Mouse (Mus musculus): ENCODE measurements around the gene Atl2. TPM values are rescaled to one million over a fixed set of nuclear protein-coding genes. Genes with fewer than 3 reads are reported as not detected.

Atl2 gene
- 29.7 and 30.2 TPM in 2 replicates for polyA plus RNA-seq (2015; fragmentation: Nextera tagmentation; extraction: Ambion mirVana)

DNA sequence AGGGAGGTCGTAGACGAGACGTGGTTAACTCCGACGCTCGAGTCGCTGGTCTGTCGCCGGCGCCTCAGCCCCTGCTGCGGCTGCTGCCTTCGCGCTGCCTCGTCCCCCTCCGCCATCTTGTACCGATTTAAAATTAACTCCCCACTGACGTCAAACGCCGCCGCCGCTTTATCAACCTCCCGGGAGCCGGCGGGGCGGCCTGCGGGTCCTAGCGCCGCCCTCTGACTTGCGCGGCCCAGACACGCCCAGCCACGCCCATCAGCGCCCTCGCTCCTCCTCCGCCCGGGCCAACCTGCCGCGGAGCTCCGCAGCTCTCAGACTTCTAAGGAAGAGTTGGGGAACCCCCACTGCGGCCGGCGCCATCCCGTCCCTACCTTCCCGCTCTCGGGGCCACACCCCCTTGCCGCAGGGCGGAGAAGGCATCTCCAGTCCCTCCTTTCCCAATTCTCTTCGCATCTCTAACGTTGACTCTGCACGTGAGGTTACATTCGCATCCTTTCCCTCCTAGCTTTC lies at the start of gene Atl2:
Atl2 (minus strand) TSS at position 213 of the 513 bp plus-strand sequence.
- H3K27ac ChIP-seq (replicated peaks), result peak within 1 kb of the TSS; percentile 96
- peak; percentile 80 for ATAC-seq (ENCODE audit: insufficient read depth)
- peaks cover 34% of the 10 kb centered on the region for H3K27me3 ChIP-seq
- peak within 1 kb of the TSS; percentile 98 for H3K9ac ChIP-seq
- no peaks in the 10 kb centered on the region for H3K36me3 ChIP-seq (replicated peaks)
- H3K4me3 ChIP-seq (replicated peaks), result peak within 1 kb of the TSS; percentile 99
- H3K4me1 ChIP-seq (replicated peaks), result peaks cover 44% of the 10 kb centered on the region
- under 1% methylated on average over 48 of the region's 51 CpGs for WGBS (ENCODE audit: insufficient replicate concordance)
- peak within 1 kb of the TSS; percentile 91 for H3K4me2 ChIP-seq
- no peaks in the 10 kb centered on the region for H3K9me3 ChIP-seq (replicated peaks)

DNA sequence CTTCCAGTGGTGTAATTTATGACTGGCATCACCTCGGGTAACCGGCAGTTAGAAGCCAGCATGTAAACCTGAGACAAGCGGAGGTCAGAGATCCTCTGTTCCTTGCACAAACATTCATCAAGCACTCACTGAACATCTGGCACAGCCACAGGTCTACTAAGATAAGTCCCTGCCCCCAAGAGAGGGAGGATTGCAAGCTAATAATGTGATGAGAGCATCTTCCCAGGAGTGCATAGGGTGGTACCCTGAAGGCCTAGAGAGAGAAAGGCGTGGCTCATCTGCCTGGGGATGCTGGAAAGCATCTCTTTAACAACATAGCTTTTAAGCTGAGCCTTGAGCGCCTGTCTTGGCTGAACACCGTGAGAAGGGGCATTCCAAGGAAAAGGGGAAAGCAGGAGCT lies 48.9 kb upstream of the Atl2 start:
- H3K27me3 ChIP-seq, result no peaks in the 10 kb centered on the region; the same call in 1 of the 2 replicates
- no peaks in the 10 kb centered on the region for H3K36me3 ChIP-seq (replicated peaks)
- 67% methylated on average over 6 of the region's 6 CpGs for WGBS (ENCODE audit: insufficient replicate concordance)
- H3K4me1 ChIP-seq (replicated peaks), result peaks cover 2% of the 10 kb centered on the region; the same call in 1 of the 2 replicates
- no peaks in the 10 kb centered on the region for H3K9me3 ChIP-seq (replicated peaks)
- H3K27ac ChIP-seq (replicated peaks), result no peak overlapping the region
- no peak overlapping the region for H3K4me3 ChIP-seq (replicated peaks)
- no peak for ATAC-seq (ENCODE audit: insufficient read depth)
- H3K9ac ChIP-seq, result no peak overlapping the region
- H3K4me2 ChIP-seq, result no peak overlapping the region

DNA sequence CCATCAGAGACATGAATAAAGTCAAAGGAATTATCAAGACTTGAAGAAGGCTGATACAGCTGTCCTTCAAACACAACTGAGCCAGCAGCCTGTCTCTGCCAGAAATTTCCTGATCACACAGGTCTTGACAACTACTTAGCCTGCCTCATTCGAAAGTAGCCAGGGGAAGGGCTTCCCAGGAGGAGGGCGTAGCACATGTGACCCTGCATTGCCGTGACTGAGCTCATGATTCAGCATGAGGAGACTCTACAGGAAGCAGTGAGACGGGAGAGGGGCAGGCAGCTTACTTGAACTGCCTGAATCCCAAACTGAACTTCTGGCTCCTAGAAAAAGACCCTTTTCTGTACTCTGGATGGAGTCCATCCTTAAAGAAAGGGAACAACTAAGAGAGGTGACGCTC lies 46.5 kb upstream of the Atl2 start:
- WGBS (ENCODE audit: insufficient replicate concordance), result 48% methylated on average over 5 of the region's 5 CpGs
- no peak for ATAC-seq (ENCODE audit: insufficient read depth)
- Histone ChIP-seq H3K4me2 (no peak overlapping the region), H3K27ac (replicated peaks) (no peak overlapping the region), H3K27me3 (no peaks in the 10 kb centered on the region; the same call in 1 of the 2 replicates), H3K4me1 (replicated peaks) (0 out of 2 replicates have a peak, but pooled peaks cover 6% of the 10 kb centered on the region), H3K4me3 (replicated peaks) (no peak overlapping the region), H3K9me3 (replicated peaks) (no peaks in the 10 kb centered on the region), H3K36me3 (replicated peaks) (no peaks in the 10 kb centered on the region), H3K9ac (no peak overlapping the region)

DNA sequence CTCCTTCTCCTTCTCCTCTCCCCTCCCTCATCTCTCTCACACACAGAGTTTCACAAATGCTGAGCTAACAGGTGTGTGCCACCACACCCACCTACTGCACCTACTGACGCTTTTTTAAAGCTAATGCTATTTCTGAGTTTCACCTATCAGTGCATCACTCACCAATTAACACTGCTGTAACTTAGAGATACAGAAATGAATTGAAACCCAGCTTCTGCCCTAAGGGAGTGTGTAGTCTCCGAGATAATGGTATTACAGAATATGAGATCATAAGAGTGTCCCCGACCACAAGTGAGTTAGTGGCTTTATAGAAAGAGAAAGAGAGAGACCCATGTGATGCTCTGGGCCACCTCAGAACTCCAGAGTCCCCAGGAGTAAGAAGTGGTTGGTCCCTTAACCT lies 43.2 kb upstream of the Atl2 start:
- 25% methylated on average over 3 of the region's 3 CpGs for WGBS (ENCODE audit: insufficient replicate concordance)
- no peak for ATAC-seq (ENCODE audit: insufficient read depth)
- 0 out of 2 replicates have a peak, but pooled peaks cover 6% of the 10 kb centered on the region for H3K4me1 ChIP-seq (replicated peaks)

DNA sequence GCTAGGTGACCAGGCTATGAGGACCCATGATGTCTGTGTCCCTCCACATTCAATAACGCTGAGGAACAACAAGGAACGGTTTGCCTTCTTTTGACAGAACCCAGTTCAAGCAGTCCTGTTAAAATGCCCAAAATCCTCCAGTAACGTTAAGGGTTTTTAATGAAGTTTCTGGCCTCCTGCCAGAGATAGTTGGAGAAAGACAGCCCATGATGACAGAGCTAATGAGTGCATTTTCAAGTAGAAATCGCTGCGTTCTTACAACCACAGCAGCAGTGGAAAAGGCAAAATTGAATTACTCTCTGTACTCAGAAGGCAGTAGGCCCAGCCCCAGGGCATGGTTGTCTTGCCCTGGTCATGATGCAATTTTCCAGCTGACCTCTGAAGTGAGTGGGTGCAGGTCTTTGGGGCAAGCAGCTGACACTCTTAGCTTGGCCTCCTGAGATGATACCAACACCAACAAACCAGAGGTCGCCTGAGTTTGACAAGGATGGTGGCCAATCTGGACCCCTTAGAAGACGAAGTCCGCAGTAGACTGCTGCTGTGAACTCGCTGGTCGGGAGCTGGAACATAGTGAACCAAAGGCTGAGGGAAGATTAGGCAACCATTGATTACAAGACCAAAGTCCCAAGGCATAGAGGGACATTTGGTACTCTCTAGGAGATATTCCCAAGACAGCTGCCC lies 42.1 kb upstream of the Atl2 start:
- Histone ChIP-seq H3K4me3 (replicated peaks) (no peak overlapping the region), H3K36me3 (replicated peaks) (no peaks in the 10 kb centered on the region), H3K27ac (replicated peaks) (peak overlapping the region; percentile 29; the same call in 1 of the 2 replicates), H3K4me2 (no peak overlapping the region), H3K4me1 (replicated peaks) (0 out of 2 replicates have a peak, but pooled peaks cover 6% of the 10 kb centered on the region), H3K9me3 (replicated peaks) (no peaks in the 10 kb centered on the region), H3K9ac (no peak overlapping the region), H3K27me3 (0 out of 2 replicates have a peak, but pooled peaks cover 4% of the 10 kb centered on the region)
- ATAC-seq (ENCODE audit: insufficient read depth), result peak; percentile 64
- 62% methylated on average over 10 of the region's 10 CpGs for WGBS (ENCODE audit: insufficient replicate concordance)

More for the DNA sequence above, 43.2 kb upstream of the Atl2 start:
- H3K27ac ChIP-seq (replicated peaks), result no peak overlapping the region
- H3K27me3 ChIP-seq, result 0 out of 2 replicates have a peak, but pooled peaks cover 4% of the 10 kb centered on the region
- H3K4me3 ChIP-seq (replicated peaks), result no peak overlapping the region
- H3K9ac ChIP-seq, result no peak overlapping the region
- H3K4me2 ChIP-seq, result no peak overlapping the region
- H3K9me3 ChIP-seq (replicated peaks), result no peaks in the 10 kb centered on the region
- H3K36me3 ChIP-seq (replicated peaks), result no peaks in the 10 kb centered on the region

DNA sequence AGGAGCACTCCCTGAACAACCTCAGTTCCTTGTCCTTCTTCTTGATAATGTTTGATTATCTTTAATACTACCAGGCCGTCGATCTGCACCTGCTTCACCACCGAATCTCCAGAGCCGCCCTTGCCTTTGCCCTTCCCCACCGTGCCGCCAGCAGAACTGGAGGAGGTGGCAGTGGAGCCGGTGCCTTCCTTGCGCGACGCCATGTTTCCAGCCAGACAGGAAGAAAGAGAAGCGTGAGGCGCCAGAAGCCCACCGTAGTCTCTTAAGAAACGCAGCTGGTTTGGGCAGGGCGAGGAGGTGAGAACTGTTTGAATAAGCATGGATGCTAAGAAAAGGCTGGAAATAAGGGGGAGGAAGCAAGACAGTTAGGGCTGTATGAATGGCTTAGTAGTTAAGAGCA lies 38.4 kb upstream of the Atl2 start:
- H3K9me3 ChIP-seq (replicated peaks), result no peaks in the 10 kb centered on the region
- no peak overlapping the region for H3K27ac ChIP-seq (replicated peaks)
- 0 out of 2 replicates have a peak, but pooled peaks cover 4% of the 10 kb centered on the region for H3K27me3 ChIP-seq
- no peak overlapping the region for H3K4me2 ChIP-seq
- 79% methylated on average over 15 of the region's 15 CpGs for WGBS (ENCODE audit: insufficient replicate concordance)
- no peak overlapping the region for H3K4me3 ChIP-seq (replicated peaks)
- no peak for ATAC-seq (ENCODE audit: insufficient read depth)
- no peak overlapping the region for H3K9ac ChIP-seq
- 0 out of 2 replicates have a peak, but pooled peaks cover 6% of the 10 kb centered on the region for H3K4me1 ChIP-seq (replicated peaks)
- H3K36me3 ChIP-seq (replicated peaks), result no peaks in the 10 kb centered on the region

DNA sequence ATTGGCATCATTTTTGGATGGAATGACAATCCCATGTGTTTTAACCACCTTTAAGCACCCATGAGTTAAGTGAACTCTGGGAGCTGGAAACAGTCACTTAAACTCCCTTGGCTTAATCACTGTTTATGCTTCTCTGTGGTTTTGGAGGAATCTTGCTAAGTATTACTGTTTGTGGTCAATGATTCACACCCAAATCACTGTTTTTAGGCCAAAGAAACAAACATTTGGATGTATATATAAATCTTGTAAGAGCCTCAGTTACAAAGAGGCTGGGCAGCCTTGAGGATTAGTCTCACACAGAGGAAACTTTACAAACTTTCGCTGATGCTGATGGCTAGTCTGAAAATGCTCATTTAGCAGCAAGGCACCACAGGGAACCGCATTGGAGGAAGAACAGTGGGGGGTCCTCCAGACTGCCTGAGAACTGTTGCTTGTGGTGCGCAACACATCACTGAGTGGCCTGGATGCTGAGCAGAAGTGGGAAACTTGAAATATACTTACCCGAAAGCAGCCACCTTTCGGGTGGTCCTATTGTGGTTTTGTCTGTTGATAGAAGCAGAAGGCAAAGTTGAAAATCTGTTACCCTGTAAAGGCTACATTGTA lies 36.9 kb upstream of the Atl2 start:
- Histone ChIP-seq H3K27me3 (0 out of 2 replicates have a peak, but pooled peaks cover 4% of the 10 kb centered on the region), H3K4me3 (replicated peaks) (no peak overlapping the region), H3K4me2 (no peak overlapping the region), H3K9me3 (replicated peaks) (no peaks in the 10 kb centered on the region), H3K27ac (replicated peaks) (no peak overlapping the region), H3K36me3 (replicated peaks) (no peaks in the 10 kb centered on the region), H3K9ac (no peak overlapping the region), H3K4me1 (replicated peaks) (no peaks in the 10 kb centered on the region)
- WGBS (ENCODE audit: insufficient replicate concordance), result 54% methylated on average over 5 of the region's 5 CpGs
- ATAC-seq (ENCODE audit: insufficient read depth), result no peak

DNA sequence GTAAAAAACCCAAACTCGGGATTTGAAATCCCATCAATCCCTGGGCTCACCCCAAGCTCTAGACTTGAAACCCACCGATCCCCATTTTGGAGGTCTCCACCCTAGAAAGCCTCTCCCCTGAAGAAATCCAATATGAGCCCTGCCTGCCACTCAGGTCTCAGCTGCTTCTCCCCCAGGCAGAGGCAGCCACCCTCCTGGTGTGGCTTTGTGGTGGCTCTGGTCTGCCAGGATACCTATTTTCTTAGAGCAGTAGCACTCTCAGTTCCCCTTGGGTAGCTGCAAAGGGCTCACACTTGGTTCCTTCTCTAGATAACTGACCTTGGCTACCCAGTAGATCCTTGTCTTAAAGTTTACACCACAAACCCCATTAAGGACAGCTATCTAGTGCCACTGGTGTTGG lies 31.2 kb upstream of the Atl2 start:
- peaks cover 23% of the 10 kb centered on the region for H3K4me1 ChIP-seq (replicated peaks)
- ATAC-seq (ENCODE audit: insufficient read depth), result no peak
- H3K36me3 ChIP-seq (replicated peaks), result no peaks in the 10 kb centered on the region
- no peak overlapping the region for H3K27ac ChIP-seq (replicated peaks)
- H3K4me3 ChIP-seq (replicated peaks), result no peak overlapping the region
- H3K9ac ChIP-seq, result no peak overlapping the region
- H3K9me3 ChIP-seq (replicated peaks), result no peaks in the 10 kb centered on the region
- no peak overlapping the region for H3K4me2 ChIP-seq
- 53% methylated on average over 2 of the region's 2 CpGs for WGBS (ENCODE audit: insufficient replicate concordance)
- no peaks in the 10 kb centered on the region for H3K27me3 ChIP-seq

DNA sequence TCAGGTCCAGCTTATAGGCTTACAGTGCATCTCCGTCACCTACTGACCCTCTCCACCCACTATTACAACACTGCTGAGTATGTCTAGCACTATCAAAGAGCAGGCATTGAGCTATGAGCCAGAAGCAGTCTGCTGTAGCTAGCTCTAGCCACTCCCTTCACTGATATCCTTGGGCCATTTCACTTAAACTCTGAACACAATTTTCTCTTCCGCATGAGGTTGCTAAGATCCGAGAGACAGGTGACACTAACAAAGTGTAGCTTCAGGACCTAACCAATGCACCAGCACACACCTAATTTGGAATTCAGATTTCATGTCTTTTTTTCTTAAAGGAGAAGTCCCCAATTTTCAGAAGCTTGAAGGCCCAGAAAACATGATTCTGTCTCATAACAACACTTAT lies 30.6 kb upstream of the Atl2 start:
- Histone ChIP-seq H3K4me2 (peak overlapping the region; percentile 55), H3K9ac (no peak overlapping the region), H3K27me3 (no peaks in the 10 kb centered on the region), H3K9me3 (replicated peaks) (no peaks in the 10 kb centered on the region), H3K27ac (replicated peaks) (peak overlapping the region; percentile 53; the same call in 1 of the 2 replicates), H3K36me3 (replicated peaks) (no peaks in the 10 kb centered on the region), H3K4me3 (replicated peaks) (no peak overlapping the region; the same call in 1 of the 2 replicates), H3K4me1 (replicated peaks) (peaks cover 23% of the 10 kb centered on the region)
- peak; percentile 77 for ATAC-seq (ENCODE audit: insufficient read depth)
- WGBS (ENCODE audit: insufficient replicate concordance), result 47% methylated on average over 3 of the region's 3 CpGs

DNA sequence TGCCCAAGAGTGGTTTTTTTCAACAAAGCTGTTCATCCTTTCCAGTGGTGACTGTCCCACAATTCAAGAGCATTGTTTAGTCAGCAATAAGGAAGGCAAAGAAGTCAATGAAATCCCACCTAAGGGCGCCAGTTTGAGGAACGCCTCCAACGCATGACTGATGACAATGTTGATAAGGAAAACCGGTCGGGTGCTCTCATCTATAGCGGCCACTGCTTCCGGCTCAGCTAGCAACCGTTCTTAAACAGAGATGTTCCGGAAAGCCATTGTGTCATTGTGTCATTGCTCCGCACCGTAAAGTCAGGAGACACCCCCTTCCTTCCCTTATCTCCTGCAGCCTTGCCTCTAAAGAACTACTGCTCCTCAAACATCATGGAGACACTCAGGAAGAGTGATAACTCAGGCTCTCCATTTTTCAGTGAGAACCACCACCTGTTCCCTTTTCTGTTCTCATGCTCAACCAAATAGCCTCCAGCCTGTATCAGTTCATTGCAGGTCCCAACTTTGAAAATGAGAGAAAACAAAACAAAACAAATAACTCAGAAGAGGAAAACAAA lies 30.0 kb upstream of the Atl2 start:
- Histone ChIP-seq H3K9ac (no peak overlapping the region), H3K4me2 (peak overlapping the region; percentile 55), H3K27ac (replicated peaks) (peak overlapping the region; percentile 53), H3K27me3 (no peaks in the 10 kb centered on the region), H3K4me3 (replicated peaks) (peak overlapping the region; percentile 28), H3K9me3 (replicated peaks) (no peaks in the 10 kb centered on the region), H3K36me3 (replicated peaks) (no peaks in the 10 kb centered on the region), H3K4me1 (replicated peaks) (peaks cover 23% of the 10 kb centered on the region)
- ATAC-seq (ENCODE audit: insufficient read depth), result peak; percentile 65
- 36% methylated on average over 11 of the region's 11 CpGs for WGBS (ENCODE audit: insufficient replicate concordance)

DNA sequence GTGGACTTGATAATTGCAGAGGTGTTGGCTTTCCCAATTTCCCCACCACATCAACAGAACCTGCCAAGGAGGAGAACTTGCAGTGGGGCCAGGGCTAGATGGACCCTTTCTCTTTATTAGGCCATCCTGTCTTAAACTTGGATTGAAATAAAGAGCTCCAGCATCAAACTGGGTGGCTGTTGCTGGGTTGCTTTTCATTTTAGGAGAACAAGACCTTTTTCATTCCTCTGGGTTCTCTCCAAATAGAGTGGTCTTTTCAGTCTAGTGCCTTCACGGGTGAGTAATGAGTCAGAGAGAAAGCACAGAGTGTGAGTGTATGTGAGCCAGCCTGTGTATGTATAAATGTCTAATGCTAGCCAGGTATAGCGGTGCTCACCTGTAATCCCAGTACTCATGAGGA lies 24.4 kb upstream of the Atl2 start:
- H3K4me3 ChIP-seq (replicated peaks), result no peak overlapping the region
- H3K4me1 ChIP-seq (replicated peaks), result peaks cover 30% of the 10 kb centered on the region
- H3K9ac ChIP-seq, result no peak overlapping the region
- no peaks in the 10 kb centered on the region for H3K9me3 ChIP-seq (replicated peaks)
- H3K4me2 ChIP-seq, result no peak overlapping the region
- WGBS (ENCODE audit: insufficient replicate concordance), result 63% methylated on average over 2 of the region's 2 CpGs
- no peak overlapping the region for H3K27ac ChIP-seq (replicated peaks)
- no peak for ATAC-seq (ENCODE audit: insufficient read depth)
- no peaks in the 10 kb centered on the region for H3K27me3 ChIP-seq
- H3K36me3 ChIP-seq (replicated peaks), result no peaks in the 10 kb centered on the region
